Mouse (Mus musculus) embryonic facial prominence, embryonic 11.5 days (tissue): ENCODE results near the gene Rap2a. TPM values are rescaled to one million over a fixed set of nuclear protein-coding genes. Genes with fewer than 3 reads are reported as not detected.

ENCODE experiments used
- ATAC-seq: fragments of 200-750 bp; cut with Nextera tagmentation; replicated peaks from 2 replicates; pipeline ENCODE4 v1.8.0; 2017; ENCODE audit warnings: low read depth; ENCODE audit not compliant: insufficient number of reproducible peaks, low FRiP score, low TSS enrichment
- DNase-seq: peaks from one replicate; pipeline ENCODE4 v3.0.0-alpha.2; 2015; ENCODE audit warnings: low spot score
- H3K27ac ChIP-seq: fragments of 300-500 bp; sonication (generic); replicated peaks from 2 replicates; pipeline ENCODE4 v1.5.1; 2014; ENCODE audit warnings: mild to moderate bottlenecking, low read depth, low read length, control low read depth
- H3K27me3 ChIP-seq: fragments of 300-500 bp; sonication (generic); 2 replicates; pipeline ENCODE4 v1.6.1; 2014; ENCODE audit warnings: mild to moderate bottlenecking, low read length, moderate library complexity, mixed read lengths; ENCODE audit not compliant: control insufficient read depth, insufficient read depth
- H3K36me3 ChIP-seq: fragments of 300-500 bp; sonication (generic); replicated peaks from 2 replicates; pipeline ENCODE4 v1.6.1; 2014; ENCODE audit warnings: low read depth, mild to moderate bottlenecking, low read length, moderate library complexity, mixed read lengths; ENCODE audit not compliant: control insufficient read depth, insufficient read depth
- H3K4me1 ChIP-seq: fragments of 300-500 bp; sonication (generic); 2 replicates; pipeline ENCODE4 v1.6.1; 2014; ENCODE audit warnings: low read length, mixed read lengths; ENCODE audit not compliant: control insufficient read depth, insufficient read depth
- H3K4me2 ChIP-seq: fragments of 300-500 bp; sonication (generic); 2 replicates; pipeline ENCODE4 v1.6.1; 2014; ENCODE audit warnings: low read depth, mild to moderate bottlenecking, control low read depth, low read length, moderate library complexity
- H3K4me3 ChIP-seq: fragments of 300-500 bp; sonication (generic); 2 replicates; pipeline ENCODE4 v1.5.1; 2014; ENCODE audit warnings: low read depth, low read length, control low read depth
- H3K9ac ChIP-seq: fragments of 300-500 bp; sonication (generic); replicated peaks from 2 replicates; pipeline ENCODE4 v1.6.1; 2014; ENCODE audit warnings: mild to moderate bottlenecking, control low read depth, low read length
- H3K9me3 ChIP-seq: fragments of 300-500 bp; sonication (generic); replicated peaks from 2 replicates; pipeline ENCODE4 v1.6.1; 2016; ENCODE audit warnings: mild to moderate bottlenecking, low read length, inconsistent platforms, mixed read lengths; ENCODE audit not compliant: control insufficient read depth
- WGBS: fragments of 180-500 bp; shearing (Covaris S2); extraction: QIAGEN DNeasy Blood & Tissue Kit; methylation state at CpG from one replicate; pipeline ENCODE4 v1.1.7; 2014; 5-methylcytosine and 5-hydroxymethylcytosine counted together
- polyA plus RNA-seq: library from polyadenylated mRNA; unstranded; fragments of >200 nt; fragmentation: Nextera tagmentation; extraction: Ambion mirVana; gene quantifications from 2 replicates; pipeline ENCODE4 v1.2.1, GENCODE M21; 2014

Gene Rap2a
- polyA plus RNA-seq, 1 experiment from 2014 or later: 15.4 TPM

- Histone ChIP-seq H3K4me3 (no peak overlapping the region), H3K27me3 (no peaks in the 10 kb centered on the region), H3K4me2 (no peak overlapping the region), H3K9ac (no peak overlapping the region), H3K36me3 (no peaks in the 10 kb centered on the region), H3K9me3 (no peaks in the 10 kb centered on the region), H3K4me1 (no peaks in the 10 kb centered on the region), H3K27ac (no peak overlapping the region)
- WGBS: 94% methylated on average over 3 of the region's 3 CpGs
- no peak for DNase-seq
- no peak for ATAC-seq
Observed at GRCm38 (mm10) chr14:120533301-120533700, 55.1 kb downstream of the Rap2a start.

GRCm38 (mm10) chr14:120534841-120535271, 56.6 kb downstream of the Rap2a start:
- H3K27ac ChIP-seq: no peak overlapping the region
- DNase-seq (no peak), ATAC-seq (no peak)
- H3K27me3 ChIP-seq: no peaks in the 10 kb centered on the region
- no peaks in the 10 kb centered on the region for H3K9me3 ChIP-seq
- no peaks in the 10 kb centered on the region for H3K4me1 ChIP-seq
- 42% methylated on average over 3 of the region's 3 CpGs for WGBS
- no peak overlapping the region for H3K4me2 ChIP-seq
- H3K36me3 ChIP-seq: no peaks in the 10 kb centered on the region
- no peak overlapping the region for H3K9ac ChIP-seq
- no peak overlapping the region for H3K4me3 ChIP-seq

GRCm38 (mm10) chr14:120535446-120535845, 57.2 kb downstream of the Rap2a start:
- 71% methylated on average over 4 of the region's 4 CpGs for WGBS
- no peak overlapping the region for H3K27ac ChIP-seq
- H3K9me3 ChIP-seq: no peaks in the 10 kb centered on the region
- H3K27me3 ChIP-seq: no peaks in the 10 kb centered on the region
- H3K4me3 ChIP-seq: no peak overlapping the region
- H3K4me1 ChIP-seq: no peaks in the 10 kb centered on the region
- H3K9ac ChIP-seq: no peak overlapping the region
- H3K4me2 ChIP-seq: no peak overlapping the region
- DNase-seq (no peak), ATAC-seq (no peak)
- H3K36me3 ChIP-seq: no peaks in the 10 kb centered on the region

DNA sequence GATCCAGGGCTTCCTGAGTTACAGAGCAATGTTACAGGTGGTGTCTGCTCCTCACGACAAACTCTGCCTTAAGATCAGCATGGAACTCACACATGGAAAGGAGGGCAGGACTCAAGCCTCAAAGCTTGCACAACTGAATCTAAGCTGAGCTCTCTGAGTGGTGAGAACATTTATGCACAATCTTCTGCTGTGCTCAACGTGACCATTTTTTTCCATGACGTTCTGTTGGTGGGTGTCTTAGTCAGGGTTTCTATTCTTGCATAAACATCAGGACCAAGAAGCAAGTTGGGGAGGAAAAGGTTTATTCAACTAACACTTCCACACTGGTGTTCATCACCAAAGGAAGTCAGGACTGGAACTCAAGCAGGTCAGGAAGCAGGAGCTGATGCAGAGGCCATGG, 57.7 kb downstream of the Rap2a start:
- Histone ChIP-seq H3K4me1 (no peaks in the 10 kb centered on the region), H3K4me3 (no peak overlapping the region), H3K4me2 (no peak overlapping the region), H3K9me3 (no peaks in the 10 kb centered on the region), H3K27ac (no peak overlapping the region), H3K9ac (no peak overlapping the region), H3K36me3 (no peaks in the 10 kb centered on the region), H3K27me3 (no peaks in the 10 kb centered on the region)
- no peak for DNase-seq
- 84% methylated on average over 3 of the region's 3 CpGs for WGBS
- no peak for ATAC-seq

GRCm38 (mm10) chr14:120539128-120539527, 60.9 kb downstream of the Rap2a start:
- ATAC-seq (no peak; the same call in 1 of the 2 replicates), DNase-seq (no peak)
- no peaks in the 10 kb centered on the region for H3K9me3 ChIP-seq
- no peaks in the 10 kb centered on the region for H3K27me3 ChIP-seq
- H3K4me1 ChIP-seq: no peaks in the 10 kb centered on the region
- H3K27ac ChIP-seq: no peak overlapping the region
- no peak overlapping the region for H3K9ac ChIP-seq
- no peaks in the 10 kb centered on the region for H3K36me3 ChIP-seq
- WGBS: 81% methylated on average over 2 of the region's 2 CpGs
- H3K4me2 ChIP-seq: no peak overlapping the region
- H3K4me3 ChIP-seq: no peak overlapping the region

DNA sequence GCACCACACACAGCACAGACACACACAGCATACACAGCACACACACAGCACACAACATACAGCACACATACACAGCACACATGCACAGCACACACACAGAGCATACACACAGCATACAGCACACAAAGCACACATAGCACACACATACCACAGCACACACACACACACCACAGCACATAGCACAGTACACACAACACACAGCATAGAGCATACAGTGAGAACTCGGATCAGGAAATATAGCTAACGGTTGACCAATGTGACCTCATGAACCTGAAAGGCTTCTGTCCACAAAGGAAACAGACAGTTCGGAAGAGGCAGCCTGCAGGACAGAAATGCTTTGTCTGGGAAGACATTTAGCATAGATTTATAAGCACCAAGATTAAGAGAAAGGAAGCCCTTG, 61.4 kb downstream of the Rap2a start:
- Histone ChIP-seq H3K4me1 (no peaks in the 10 kb centered on the region), H3K4me2 (no peak overlapping the region), H3K27ac (no peak overlapping the region), H3K27me3 (no peaks in the 10 kb centered on the region), H3K36me3 (no peaks in the 10 kb centered on the region), H3K9ac (no peak overlapping the region), H3K4me3 (no peak overlapping the region), H3K9me3 (no peaks in the 10 kb centered on the region)
- DNase-seq: no peak
- ATAC-seq: no peak; the same call in 1 of the 2 replicates
- 72% methylated on average over 3 of the region's 3 CpGs for WGBS

- Histone ChIP-seq H3K4me3 (no peak overlapping the region), H3K4me2 (no peak overlapping the region), H3K9ac (no peak overlapping the region), H3K9me3 (no peaks in the 10 kb centered on the region), H3K27me3 (no peaks in the 10 kb centered on the region), H3K4me1 (no peaks in the 10 kb centered on the region), H3K27ac (no peak overlapping the region), H3K36me3 (no peaks in the 10 kb centered on the region)
- ATAC-seq: no peak
- 81% methylated on average over 8 of the region's 8 CpGs for WGBS
- DNase-seq: no peak
Observed at GRCm38 (mm10) chr14:120542445-120542844, 64.2 kb downstream of the Rap2a start.

DNA sequence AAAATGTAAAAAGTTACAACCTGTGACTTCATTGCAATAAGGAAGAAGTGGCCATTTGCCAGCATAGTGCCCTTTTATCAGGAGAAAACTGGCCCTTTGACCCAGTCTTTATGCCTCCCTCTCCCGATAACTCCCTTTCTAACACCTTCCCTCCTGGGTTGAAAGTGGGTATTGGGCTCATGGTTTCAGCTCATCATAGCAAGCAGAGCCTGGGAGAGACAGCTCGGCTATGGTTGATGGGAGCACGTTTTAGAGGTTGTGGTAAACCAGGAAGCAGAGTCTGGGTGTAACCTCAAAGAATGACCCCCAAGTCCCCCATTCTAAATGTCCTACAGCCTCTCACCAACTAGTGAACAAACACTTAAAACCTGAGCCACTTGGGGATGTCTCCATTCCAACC, 64.7 kb downstream of the Rap2a start:
- H3K9ac ChIP-seq: no peak overlapping the region
- H3K4me2 ChIP-seq: no peak overlapping the region
- DNase-seq (no peak), ATAC-seq (no peak)
- H3K9me3 ChIP-seq: no peaks in the 10 kb centered on the region
- H3K4me1 ChIP-seq: no peaks in the 10 kb centered on the region
- H3K4me3 ChIP-seq: no peak overlapping the region
- no peaks in the 10 kb centered on the region for H3K27me3 ChIP-seq
- no peak overlapping the region for H3K27ac ChIP-seq
- 88% methylated on average over 3 of the region's 3 CpGs for WGBS
- H3K36me3 ChIP-seq: no peaks in the 10 kb centered on the region
